Mouse (Mus musculus) left cerebral cortex, adult 11 months (tissue): ENCODE results near the gene Med9.

Experiments
- DNase-seq: peaks from one replicate; pipeline ENCODE4 v3.0.0; 2022; ENCODE audit warnings: low spot score

Gene Med9

DNA sequence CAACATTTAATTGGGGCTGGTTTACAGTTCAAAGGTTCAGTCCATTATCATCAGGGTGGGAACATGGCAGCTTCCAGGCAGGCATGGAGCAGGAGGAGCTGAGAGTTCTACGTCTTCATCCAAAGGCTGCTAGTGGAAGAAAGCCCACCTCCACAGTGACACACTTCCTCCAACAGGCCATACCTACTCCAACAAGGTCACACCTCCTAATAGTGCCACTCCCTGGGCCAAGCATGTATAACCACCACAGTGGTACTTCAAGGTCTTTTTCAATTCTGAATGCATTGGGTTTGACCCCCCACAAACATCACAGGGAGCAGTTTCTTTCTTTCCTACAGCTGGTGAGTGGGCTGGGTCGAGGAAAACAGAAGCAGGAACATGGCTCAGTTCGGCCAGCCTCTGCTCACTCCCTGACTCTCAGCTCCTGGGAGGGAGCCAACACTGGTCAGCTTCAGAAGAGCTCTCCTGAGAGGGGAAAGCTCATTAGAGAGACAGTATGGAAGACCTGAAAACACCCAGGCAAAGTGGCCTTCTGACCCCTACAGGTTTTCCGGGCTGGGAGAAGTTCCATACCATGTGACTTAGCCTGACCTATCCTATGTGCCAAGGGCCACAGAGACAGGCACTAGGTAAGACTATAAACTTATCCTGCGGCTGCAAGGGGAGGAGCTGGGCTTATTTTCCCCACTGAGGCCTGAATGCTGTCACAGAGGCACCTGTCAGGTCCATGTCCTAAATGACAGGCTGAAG, 53.4 kb downstream of the Med9 start:
- DNase-seq = no peak

DNA sequence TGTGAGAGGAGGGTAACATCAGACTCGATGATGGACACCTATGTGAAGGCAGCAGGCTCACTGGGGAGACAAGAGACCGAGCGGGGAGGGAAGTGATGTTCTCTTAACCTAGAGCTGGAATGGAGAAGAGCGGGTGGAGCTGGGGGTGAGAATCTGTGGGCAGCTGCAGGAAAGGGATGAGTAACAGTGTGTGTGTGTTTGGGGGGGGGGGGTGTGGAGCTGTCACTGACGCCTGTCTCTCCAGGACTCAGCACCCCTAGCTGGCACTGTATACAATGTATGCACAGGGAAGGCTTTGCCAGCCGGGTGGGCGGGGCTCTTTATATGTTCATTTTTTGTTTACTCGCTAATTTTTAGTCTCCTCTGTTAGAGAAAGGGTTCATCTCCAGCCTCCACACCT, 55.8 kb downstream of the Med9 start:
- DNase-seq = no peak

DNA sequence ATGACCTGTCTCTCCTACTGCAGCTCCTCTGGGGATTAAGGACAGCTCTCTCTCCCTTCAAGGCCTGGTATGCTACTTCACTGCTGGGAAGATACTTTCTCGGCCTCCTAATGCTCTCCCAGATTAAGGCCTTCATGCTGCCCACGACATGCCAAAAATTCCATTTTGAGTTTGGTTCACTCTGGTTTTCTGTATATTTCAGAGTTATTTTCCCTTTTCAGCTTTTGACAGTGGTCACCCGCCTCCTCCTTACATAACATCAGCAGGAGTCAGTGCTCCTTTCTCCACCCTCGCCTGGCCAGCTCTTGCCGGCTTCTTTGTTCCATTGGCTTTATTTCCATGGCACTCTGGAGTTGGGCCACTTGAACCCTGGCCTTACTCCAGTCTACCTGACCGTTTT, 56.7 kb downstream of the Med9 start:
- peak; percentile 26 for DNase-seq

DNA sequence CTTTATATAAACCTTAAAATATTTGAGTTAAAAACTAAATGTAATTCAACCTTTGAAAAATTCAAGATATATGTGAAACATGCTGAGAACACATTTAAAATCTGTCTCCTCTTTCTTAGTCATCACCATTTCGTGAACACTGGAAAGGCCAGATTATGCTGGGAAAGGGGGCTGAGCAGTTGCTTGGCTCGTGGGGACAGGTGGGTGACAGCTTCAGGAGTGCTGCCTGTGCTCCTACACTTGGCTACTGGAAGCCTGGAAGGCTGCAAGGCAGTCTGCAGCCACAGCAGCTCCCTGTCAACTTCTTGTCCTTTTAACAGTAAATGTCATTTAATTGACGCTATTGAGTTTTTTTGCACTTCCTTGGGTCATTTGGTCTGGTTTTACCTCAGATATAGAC, 57.9 kb downstream of the Med9 start:
- no peak for DNase-seq

DNA sequence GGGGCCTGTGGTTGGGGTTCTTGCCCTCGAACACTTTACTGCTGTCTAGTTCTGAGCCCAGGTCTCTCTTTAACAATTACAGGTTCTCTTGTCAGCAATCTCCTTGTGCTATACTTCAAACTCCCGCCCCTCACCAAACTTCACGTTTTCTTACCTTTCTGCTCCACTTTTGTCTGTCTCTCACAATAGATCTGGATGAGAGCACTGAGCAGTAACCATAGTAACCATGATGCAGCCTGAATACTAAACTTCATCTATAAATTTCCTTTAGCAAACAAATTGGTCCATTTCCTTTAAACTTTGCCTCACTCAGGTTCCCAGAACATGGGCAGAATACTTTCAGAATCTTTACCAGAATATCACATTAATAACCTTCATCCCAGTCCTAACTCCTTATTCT, 61.4 kb downstream of the Med9 start:
- DNase-seq = no peak

DNA sequence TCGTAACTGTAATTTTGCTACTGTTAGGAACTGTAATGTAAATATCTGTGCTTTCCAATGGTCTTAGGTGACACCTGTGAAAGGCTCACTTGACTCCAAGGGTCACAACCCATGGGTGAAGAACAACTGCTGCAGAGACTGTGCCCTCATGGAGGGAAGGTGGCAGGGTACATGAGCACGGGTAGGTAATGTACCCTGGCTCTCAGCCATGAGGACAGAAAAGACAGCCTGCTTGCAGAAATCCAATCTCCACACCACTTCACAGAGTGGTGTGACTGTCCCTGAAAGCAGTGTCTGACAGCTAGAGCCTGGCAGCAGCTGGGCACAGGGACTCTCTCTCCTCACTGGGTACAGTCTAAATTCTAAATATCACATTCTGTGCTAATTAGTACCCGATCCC, 63.5 kb downstream of the Med9 start:
- DNase-seq = no peak
